Mouse (Mus musculus) layer of hippocampus, postnatal 25 days (tissue): ENCODE data around the gene Trnt1. TPM values are rescaled to one million over a fixed set of nuclear protein-coding genes. Genes with fewer than 3 reads are reported as not detected.

Experiments
- DNase-seq, 2 experiments: peaks; one replicate each; pipeline ENCODE4 v3.0.0; 2022; ENCODE audit warnings: mixed read lengths in 2 of 2, low spot score in 1 of 2; ENCODE audit errors: extremely low spot score in 1 of 2
- total RNA-seq, 2 experiments: library from RNA; stranded (reverse); gene quantifications; 2 replicates each; pipeline ENCODE4 v1.2.3; 2021

Trnt1 gene
- 10 to 100 TPM; 48.0 to 51.7 TPM for total RNA-seq

GRCm38 (mm10) chr6:106768640-106769289 is at the start of gene Trnt1:
TSS of gene Trnt1 (plus strand) at chr6:106769120.
- DNase-seq = peak; percentile 89 to 95

- DNase-seq = no peak
Measured at GRCm38 (mm10) chr6:106725642-106726041, 43.3 kb upstream of the Trnt1 start.

GRCm38 (mm10) chr6:106726078-106726477 is 42.8 kb upstream of the Trnt1 start:
- no peak for DNase-seq

GRCm38 (mm10) chr6:106727703-106728102 is 41.2 kb upstream of the Trnt1 start:
- DNase-seq = no peak

GRCm38 (mm10) chr6:106729682-106730314 is 39.1 kb upstream of the Trnt1 start:
- DNase-seq = no peak

GRCm38 (mm10) chr6:106732563-106732962 is 36.4 kb upstream of the Trnt1 start:
- DNase-seq = no peak

- DNase-seq = no peak
Measured at GRCm38 (mm10) chr6:106738229-106738628, 30.7 kb upstream of the Trnt1 start.

- no peak for DNase-seq
Measured at GRCm38 (mm10) chr6:106740244-106740825, 28.6 kb upstream of the Trnt1 start.

GRCm38 (mm10) chr6:106743556-106744233 is 25.2 kb upstream of the Trnt1 start:
- no peak for DNase-seq

GRCm38 (mm10) chr6:106745673-106746394 is 23.1 kb upstream of the Trnt1 start:
- no peak for DNase-seq

GRCm38 (mm10) chr6:106747251-106747650 is 21.7 kb upstream of the Trnt1 start:
- no peak for DNase-seq

GRCm38 (mm10) chr6:106747804-106748203 is 21.1 kb upstream of the Trnt1 start:
- DNase-seq = no peak

GRCm38 (mm10) chr6:106748887-106749388 is 20.0 kb upstream of the Trnt1 start, which contains the start of gene Il5ra:
TSS of gene Il5ra (minus strand) at chr6:106749037.
- no peak for DNase-seq

GRCm38 (mm10) chr6:106750291-106750690 is 18.6 kb upstream of the Trnt1 start:
- no peak for DNase-seq

GRCm38 (mm10) chr6:106758299-106758698 is 10.6 kb upstream of the Trnt1 start:
- no peak for DNase-seq

- no peak for DNase-seq
Measured at GRCm38 (mm10) chr6:106760473-106761218, 8.3 kb upstream of the Trnt1 start.

- DNase-seq = no peak
Measured at GRCm38 (mm10) chr6:106761486-106761885, 7.4 kb upstream of the Trnt1 start.

- no peak for DNase-seq
Measured at GRCm38 (mm10) chr6:106765892-106766291, 3.0 kb upstream of the Trnt1 start.

GRCm38 (mm10) chr6:106766774-106767173 is 2.1 kb upstream of the Trnt1 start:
- DNase-seq = no peak
